Mouse (Mus musculus): Measurements from ENCODE around the gene Wdfy3.
"Not testable (repeated sequence)": the region's sequence is repeated elsewhere in the genome, so short reads cannot be mapped to it uniquely, and the experiment has no call there.

Wdfy3 gene

DNA sequence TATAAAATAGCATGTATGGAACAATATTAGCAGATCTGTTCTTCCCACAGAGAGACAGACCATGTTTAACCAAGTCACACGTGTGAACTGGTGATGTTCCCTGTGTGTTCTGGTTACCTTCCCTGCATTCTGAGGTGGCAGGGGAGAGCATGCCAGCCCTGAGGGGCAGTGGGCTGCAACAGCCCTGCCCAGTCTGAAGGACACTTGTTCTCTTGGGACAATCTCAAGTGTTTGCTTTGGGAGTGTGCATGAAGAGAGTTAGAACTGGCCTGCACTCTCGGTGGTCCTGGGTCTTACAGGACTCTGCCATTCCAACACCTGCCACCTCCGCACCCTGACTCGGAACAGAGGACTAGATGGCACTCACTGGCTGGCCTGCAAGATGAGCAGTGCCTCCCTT is 193.5 kb downstream of the Wdfy3 start:
- DNase-seq, result no peak

DNA sequence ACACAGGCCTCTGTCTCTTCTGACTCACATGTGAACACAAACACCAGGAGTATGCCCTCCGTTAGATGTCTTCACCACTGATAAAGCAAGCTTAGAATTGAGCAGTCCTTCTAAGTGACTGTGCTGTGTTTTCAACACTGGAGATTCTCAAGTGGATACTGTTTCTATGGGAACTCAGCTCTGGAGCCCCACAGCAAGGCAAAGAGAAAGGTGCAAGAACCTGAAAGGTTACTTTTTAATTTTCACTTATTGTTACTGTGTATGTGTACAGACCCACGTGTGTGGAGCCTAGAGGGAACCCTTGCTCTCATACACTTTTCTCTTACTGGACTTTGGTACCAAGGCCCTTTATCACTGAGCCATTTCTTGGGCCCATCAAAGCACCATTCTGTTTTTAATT is 203.0 kb downstream of the Wdfy3 start:
- no peak for DNase-seq

- no peak for DNase-seq
Observed at GRCm38 (mm10) chr5:101863946-101864345, 205.8 kb downstream of the Wdfy3 start.

GRCm38 (mm10) chr5:101862651-101863050 is 207.1 kb downstream of the Wdfy3 start:
- peak; percentile 53 for DNase-seq

DNA sequence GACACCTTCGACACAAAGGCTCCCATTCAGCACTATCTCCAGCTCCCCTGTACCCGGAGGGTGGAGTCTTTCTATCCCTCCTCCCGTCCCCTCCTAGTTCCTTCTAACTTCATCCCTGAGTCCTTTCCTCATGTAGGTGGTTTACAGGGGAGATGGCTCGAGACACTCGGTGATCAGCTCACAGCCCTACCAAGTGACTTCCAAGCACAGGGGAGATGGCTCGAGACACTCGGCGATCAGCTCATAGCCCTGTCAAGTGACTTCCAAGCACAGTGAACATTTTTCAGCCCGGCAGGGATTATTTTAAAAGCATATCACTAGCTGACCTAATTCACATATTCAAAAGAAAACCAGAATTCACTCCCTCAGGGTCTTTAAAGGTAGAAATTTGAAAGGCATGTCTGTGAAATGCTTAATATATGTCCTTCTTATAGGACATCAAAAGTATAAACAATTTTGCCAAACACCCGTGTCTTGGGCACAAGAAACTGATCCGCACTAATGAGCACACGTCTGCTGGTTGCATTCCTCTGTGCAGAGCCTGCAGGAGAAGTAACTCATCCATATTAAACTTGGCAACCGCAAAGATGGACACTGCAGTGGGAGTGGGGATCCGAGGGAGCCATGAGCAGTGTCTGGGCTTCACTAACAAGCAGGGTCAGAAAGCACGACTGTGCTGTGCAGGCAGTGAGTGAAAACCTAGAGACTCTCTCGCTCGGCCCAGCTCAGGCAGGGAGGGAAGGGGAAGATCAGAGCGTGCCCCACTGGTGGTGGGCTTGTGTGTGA is 207.7 kb downstream of the Wdfy3 start:
- DNase-seq, result no peak

DNA sequence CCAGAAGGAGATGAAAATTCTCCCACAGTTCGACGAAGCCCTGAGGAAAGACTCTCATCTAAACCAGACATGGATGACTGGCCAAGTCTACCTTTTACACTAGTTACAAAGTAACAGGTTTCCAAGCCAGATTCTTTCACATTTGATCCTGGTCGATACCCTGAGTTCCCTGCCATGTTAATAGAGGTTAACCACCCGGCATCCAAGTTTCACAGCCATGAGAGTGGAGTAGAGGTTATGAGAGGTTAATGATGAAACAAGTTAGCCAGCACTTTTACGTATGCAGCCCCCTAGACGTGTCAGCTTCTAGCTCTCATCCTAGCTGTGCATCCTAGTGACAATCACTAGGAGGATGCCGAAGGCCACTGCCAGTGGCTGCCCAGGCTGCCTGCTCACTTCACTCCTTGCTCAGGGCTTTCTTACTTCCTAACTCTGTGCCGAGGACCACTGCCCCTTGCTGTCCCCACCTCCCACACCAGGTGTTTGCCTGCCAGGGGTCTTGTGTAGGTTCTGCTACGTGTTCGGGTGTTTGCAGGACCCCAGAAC is 210.8 kb downstream of the Wdfy3 start:
- DNase-seq, result no peak

- no peak for DNase-seq
Observed at GRCm38 (mm10) chr5:101855475-101855874, 214.2 kb downstream of the Wdfy3 start.

DNA sequence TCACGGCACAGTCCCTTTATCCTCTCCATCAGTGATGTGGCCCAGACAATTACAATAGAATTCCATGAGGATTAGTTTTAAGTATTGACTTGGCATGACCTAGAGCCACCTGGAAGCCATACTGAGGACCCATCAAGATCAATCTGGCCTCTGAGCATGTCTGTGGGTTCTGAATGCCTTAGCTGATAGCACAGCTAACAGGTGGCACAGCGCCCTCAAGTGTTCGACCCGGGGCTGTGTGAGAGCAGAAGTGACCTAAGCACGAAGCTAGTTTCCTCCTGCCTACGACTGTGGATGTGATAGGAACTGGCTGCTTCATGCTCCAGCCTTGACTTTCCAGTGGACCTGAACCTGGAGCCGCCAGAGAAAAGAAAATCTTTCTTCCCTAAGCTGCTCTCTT is 215.1 kb downstream of the Wdfy3 start:
- DNase-seq, result no peak

DNA sequence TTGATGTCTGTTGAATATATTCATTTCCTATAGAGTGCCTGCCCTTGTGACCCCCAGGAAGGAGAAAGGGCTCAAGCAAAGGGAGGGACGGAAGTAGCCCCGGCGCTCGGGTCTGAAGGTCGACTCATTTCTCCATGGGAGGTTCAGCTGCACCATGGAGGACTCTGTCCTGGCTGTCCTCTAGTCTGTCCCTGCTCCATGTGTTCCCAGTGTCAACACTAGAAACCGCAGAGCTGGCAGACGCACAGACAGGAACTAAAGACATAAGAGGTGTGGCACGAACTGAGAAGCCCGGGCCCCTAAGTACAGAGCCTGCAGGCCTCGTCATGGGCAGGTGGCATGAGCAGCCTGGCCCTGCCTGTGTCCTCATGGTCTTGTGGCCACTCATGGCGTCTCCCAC is 215.6 kb downstream of the Wdfy3 start:
- no peak for DNase-seq

- DNase-seq, result no peak
Observed at GRCm38 (mm10) chr5:101852116-101852680, 217.5 kb downstream of the Wdfy3 start.

- DNase-seq, result no peak
Observed at GRCm38 (mm10) chr5:101851133-101851532, 218.6 kb downstream of the Wdfy3 start.

DNA sequence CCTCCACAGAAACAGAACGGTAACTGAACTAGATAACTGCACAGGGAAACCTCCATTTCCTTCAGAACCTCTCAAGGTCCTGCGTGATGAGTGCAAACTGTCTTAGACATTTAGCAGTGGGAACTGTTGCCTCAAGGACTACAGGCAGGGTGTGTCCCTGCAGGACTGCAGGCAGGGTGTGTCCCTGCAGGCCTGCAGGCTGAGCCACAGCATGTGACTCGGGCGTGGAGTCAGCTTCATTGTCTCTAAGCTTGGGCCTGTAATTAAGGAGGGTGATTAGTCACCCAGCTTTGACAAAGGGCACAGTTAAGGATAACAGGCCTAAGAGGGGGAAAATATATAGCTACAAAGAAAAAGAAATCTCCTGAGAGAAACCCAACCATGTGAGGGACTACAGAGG is 222.0 kb downstream of the Wdfy3 start:
- DNase-seq, result no peak

- no peak for DNase-seq
Observed at GRCm38 (mm10) chr5:101847323-101847722, 222.4 kb downstream of the Wdfy3 start.

DNA sequence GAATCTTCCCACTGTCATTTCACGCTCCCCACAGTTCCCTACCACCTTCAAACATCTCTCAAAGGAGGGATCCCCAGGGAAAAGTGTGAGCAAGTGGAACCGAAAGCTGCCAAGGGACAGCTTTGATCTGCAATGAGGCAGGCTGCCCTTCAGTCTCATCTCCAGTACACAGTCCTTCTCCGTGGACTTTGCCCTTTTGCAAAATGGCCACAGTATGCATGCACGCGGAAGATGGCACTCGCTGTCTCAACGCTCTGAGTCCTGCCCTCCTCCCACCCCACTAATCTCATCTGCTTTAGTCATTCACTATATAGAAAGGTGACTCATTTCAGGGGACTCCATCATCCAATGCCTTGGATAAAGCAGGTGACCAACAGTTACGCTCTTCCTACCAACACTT is 223.8 kb downstream of the Wdfy3 start:
- no peak for DNase-seq

DNA sequence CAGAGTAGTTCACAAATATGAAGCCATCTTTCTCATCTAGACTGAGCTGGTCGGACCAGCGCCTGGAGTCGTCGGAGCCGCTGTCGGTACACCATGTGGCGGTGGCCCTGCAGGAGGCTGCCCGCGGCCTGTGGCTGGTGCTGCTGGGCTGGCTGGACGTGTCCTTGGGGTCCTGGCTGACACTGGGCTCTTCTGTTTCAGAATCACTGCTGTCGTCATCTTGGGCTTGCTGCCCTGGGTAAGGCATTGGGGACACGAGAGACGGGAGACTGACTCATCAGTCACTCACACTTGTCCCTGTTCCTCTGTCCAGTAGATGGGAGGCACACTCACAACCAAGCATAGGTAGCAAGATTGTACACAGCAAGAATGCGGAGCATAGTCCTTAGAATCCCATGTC is 224.7 kb downstream of the Wdfy3 start:
- no peak for DNase-seq

DNA sequence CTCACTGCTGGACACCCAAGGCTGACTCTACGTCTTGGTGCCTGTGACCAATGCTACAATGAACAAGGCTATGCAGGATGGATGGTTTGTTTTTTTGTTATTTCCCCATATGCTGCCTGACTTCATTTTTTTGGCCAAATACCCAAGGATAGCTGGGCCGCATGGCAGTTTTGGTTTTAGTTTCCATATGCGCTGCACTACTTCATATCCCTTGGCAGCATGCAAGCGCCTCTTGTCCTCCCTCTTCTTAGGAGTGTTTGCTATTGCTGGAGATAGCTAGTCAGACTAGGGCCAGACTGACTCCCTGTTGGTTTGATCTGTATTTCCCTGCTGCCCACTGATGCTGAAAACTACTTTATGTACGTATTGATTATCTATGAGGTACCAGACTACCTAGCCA is 229.2 kb downstream of the Wdfy3 start:
- DNase-seq, result no peak

- DNase-seq, result not testable (repeated sequence)
Observed at GRCm38 (mm10) chr5:101837605-101838004, 232.1 kb downstream of the Wdfy3 start.

GRCm38 (mm10) chr5:101836221-101836620 is 233.5 kb downstream of the Wdfy3 start:
- DNase-seq, result no peak

DNA sequence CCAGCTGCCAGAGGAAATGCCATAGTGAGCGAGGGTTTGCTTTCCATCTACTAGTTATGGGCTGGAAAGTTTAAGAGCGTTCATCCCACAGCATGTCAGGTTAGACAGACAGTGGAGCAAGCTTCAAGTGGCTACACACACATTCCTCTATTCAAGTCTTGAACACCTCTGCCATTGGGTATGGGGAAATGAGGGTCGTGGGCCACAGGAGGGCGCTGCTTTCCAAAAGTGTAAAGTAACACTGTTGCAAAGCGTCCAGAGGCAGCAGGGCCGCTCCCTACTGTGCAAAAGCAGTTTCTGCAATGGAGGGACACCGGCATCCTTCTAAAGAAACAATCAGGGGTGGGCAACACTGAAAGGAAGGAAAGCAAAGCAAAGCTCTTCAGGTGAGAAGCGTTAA is 235.8 kb downstream of the Wdfy3 start:
- no peak for DNase-seq

GRCm38 (mm10) chr5:101832991-101833390 is 236.7 kb downstream of the Wdfy3 start:
- DNase-seq, result no peak

- DNase-seq, result no peak
Observed at GRCm38 (mm10) chr5:101832042-101832441, 237.7 kb downstream of the Wdfy3 start.

- no peak for DNase-seq
Observed at GRCm38 (mm10) chr5:101830180-101830579, 239.5 kb downstream of the Wdfy3 start.

DNA sequence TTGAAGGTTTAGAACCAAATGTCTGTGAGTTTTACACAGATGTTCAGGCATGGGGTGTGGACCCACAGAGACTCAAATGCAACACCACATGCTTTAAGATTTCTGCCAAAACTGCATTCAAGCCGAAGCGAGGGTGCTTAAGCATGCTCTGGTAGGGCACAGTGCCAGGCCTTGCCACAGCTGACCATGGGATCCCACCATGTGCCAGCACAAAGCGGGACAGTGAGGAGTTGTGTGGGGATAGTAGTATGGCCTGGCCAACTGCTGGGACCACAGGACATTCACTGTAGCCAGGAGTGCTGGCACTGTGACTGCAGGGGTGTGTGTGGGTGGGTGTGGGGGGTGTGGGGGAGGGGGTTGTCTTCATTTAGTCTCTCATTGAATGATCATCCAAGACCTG is 240.8 kb downstream of the Wdfy3 start:
- no peak for DNase-seq

- DNase-seq, result no peak
Observed at GRCm38 (mm10) chr5:101827477-101827876, 242.2 kb downstream of the Wdfy3 start.
